Mouse (Mus musculus): Measurements from ENCODE around the gene Trpt1. TPM values are rescaled to one million over a fixed set of nuclear protein-coding genes. Genes with fewer than 3 reads are reported as not detected.

Gene Trpt1
- total and polyA plus RNA-seq, 2 experiments from 2014 or later = 19.8 to 28.1 TPM

DNA sequence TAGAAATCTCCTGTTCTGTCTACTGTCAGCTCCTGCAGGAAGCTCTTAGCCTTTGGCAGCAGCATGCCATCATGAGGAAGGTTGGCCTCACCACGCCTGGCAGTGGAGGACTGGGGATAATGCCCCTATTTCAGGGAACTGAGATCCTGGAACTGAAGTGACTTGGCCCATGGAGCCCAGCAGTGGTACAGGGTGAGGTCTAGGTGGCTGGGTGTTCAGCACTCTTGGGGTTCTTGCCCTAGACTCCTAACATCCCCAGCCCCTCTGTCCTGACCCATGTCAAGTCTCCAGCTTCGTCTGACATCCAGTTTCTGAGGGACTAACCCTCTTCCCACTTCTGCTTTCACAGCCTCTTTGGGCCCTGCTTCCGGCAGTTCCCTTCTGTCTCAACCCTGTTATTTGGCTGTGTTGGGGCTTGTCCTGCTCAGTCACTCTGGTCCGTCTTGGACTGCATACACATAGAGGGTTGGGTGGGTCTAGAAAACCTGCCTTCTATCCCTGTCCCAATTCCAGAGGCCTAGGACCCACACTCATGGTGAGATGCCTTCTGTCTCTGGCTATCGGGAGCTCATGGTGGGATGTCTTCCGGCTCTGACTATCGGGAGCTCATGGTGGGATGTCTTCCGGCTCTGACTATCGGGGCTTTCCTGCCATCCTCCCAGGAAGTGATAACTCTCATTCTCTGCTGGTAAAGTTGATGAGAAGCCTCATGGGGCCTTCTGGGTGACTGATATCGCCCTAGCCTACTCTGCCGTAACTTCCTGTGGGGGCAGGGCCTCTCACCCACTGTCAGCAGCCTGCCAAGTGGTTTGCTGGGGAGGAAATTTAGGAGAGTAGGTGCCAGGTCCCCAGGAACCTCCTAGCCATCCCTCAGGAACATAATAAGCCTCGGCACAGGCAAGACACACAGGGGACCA, 21.9 kb downstream of the Trpt1 start:
- ATAC-seq (ENCODE audit: low FRiP score) (no peak), DNase-seq (ENCODE audit: low spot score) (no peak)
- no peaks in the 10 kb centered on the region for H3K4me1 ChIP-seq (ENCODE audit: insufficient read depth, low read length)
- H3K4me3 ChIP-seq (ENCODE audit: low read depth, low read length) = no peak overlapping the region
- WGBS = 79% methylated on average over 12 of the region's 12 CpGs
- H3K27me3 ChIP-seq (ENCODE audit: insufficient read depth, low read length) = no peaks in the 10 kb centered on the region
- no peak for TF ChIP-seq CTCF (IDR thresholded peaks at IDR 0.05)
- H3K27ac ChIP-seq (ENCODE audit: low read depth, low read length) = no peak overlapping the region
- H3K4me2 ChIP-seq (ENCODE audit: low read depth, low read length, poor library complexity, severe bottlenecking) = no peak overlapping the region
- H3K36me3 ChIP-seq (ENCODE audit: insufficient read depth, low read length) = peaks cover 38% of the 10 kb centered on the region
- H3K9me3 ChIP-seq (ENCODE audit: low read length) = no peaks in the 10 kb centered on the region
- no peak overlapping the region for H3K9ac ChIP-seq (replicated peaks; ENCODE audit: low read length, poor library complexity, severe bottlenecking)

DNA sequence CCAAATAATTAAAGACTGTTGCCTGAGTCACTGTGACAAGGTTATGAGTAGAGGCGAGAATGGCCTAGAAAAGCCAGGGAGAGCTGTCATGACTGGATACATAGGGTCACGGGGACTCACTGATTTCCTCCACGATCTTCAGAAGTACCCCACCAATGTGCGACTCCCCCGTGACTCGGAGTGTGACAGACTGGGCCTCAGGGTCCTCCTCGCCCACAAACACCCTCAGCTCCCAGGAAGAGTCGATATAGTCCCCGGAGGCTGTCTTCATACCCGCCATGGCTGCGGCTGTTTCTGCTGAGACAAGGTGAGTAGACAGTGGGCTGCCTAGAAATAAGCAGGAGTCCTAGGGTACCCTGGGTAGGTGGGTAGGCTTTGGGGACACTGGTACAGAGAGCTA, 22.6 kb downstream of the Trpt1 start:
- TF ChIP-seq CTCF (IDR thresholded peaks at IDR 0.05) = no peak
- H3K4me2 ChIP-seq (ENCODE audit: low read depth, low read length, poor library complexity, severe bottlenecking) = no peak overlapping the region
- H3K4me3 ChIP-seq (ENCODE audit: low read depth, low read length) = no peak overlapping the region
- no peaks in the 10 kb centered on the region for H3K9me3 ChIP-seq (ENCODE audit: low read length)
- DNase-seq (ENCODE audit: low spot score) (no peak), ATAC-seq (ENCODE audit: low FRiP score) (no peak)
- peaks cover 45% of the 10 kb centered on the region for H3K36me3 ChIP-seq (ENCODE audit: insufficient read depth, low read length)
- H3K27ac ChIP-seq (ENCODE audit: low read depth, low read length) = no peak overlapping the region
- H3K9ac ChIP-seq (replicated peaks; ENCODE audit: low read length, poor library complexity, severe bottlenecking) = no peak overlapping the region
- H3K4me1 ChIP-seq (ENCODE audit: insufficient read depth, low read length) = no peaks in the 10 kb centered on the region
- H3K27me3 ChIP-seq (ENCODE audit: insufficient read depth, low read length) = no peaks in the 10 kb centered on the region
- 94% methylated on average over 11 of the region's 11 CpGs for WGBS

DNA sequence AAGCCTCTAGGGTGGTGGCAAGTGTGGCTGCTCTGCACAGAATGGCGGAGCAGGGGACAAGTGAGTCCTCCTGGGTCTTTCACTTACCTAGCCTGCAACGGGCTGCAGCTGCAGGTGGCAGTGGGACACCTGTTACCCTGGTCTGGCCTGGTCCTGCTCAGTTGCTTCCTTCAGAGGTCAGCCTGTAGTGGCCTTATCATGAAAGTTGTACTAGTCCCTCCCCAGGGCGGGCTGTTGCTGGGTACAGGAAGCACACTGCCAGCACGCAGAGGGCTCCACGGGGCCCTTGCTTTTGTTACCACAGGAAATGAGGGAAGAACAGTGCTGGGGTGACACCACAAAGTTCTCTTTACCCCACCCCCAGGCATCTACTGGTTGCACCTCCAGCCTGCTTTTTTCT, 23.3 kb downstream of the Trpt1 start, which contains the start of gene Fermt3:
TSS of gene Fermt3 (minus strand) at position 279 of the 400 bp plus-strand sequence.
- ATAC-seq (ENCODE audit: low FRiP score) (no peak), DNase-seq (ENCODE audit: low spot score) (no peak)
- H3K27me3 ChIP-seq (ENCODE audit: insufficient read depth, low read length) = no peaks in the 10 kb centered on the region
- H3K27ac ChIP-seq (ENCODE audit: low read depth, low read length) = 0 out of 2 replicates have a peak within 1 kb of the TSS, but pooled peaks have one; percentile 12
- no peaks in the 10 kb centered on the region for H3K9me3 ChIP-seq (ENCODE audit: low read length)
- no peak within 1 kb of the TSS for H3K4me2 ChIP-seq (ENCODE audit: low read depth, low read length, poor library complexity, severe bottlenecking)
- H3K4me3 ChIP-seq (ENCODE audit: low read depth, low read length) = no peak within 1 kb of the TSS
- TF ChIP-seq CTCF (IDR thresholded peaks at IDR 0.05) = no peak
- no peak within 1 kb of the TSS for H3K9ac ChIP-seq (replicated peaks; ENCODE audit: low read length, poor library complexity, severe bottlenecking)
- H3K36me3 ChIP-seq (ENCODE audit: insufficient read depth, low read length) = peaks cover 47% of the 10 kb centered on the region
- no peaks in the 10 kb centered on the region for H3K4me1 ChIP-seq (ENCODE audit: insufficient read depth, low read length)
- 91% methylated on average over 5 of the region's 5 CpGs for WGBS

DNA sequence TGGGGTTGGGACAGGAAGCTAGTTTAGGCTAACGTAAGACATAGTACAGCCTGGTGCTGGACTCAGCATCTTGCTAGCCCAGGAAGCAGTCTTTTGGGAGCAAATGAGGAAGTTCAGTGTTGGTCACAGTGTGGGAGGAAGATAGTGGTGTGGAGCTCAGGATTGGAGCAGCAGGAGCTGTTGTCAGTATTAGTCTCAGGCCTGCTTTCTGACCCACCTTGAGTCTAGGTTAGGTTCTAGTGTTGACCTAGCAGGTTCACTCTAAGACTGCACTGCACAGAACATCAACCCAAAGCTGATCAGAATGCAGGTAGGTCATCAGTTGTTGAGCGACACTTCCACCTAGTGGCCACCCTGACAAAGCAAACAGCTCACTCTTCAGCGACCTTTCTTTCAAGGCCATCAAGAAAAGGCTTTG, 24.3 kb downstream of the Trpt1 start:
- peak; percentile 82 for TF ChIP-seq CTCF (IDR thresholded peaks at IDR 0.05)
- DNase-seq (ENCODE audit: low spot score) (peak; percentile 71), ATAC-seq (ENCODE audit: low FRiP score) (peak; percentile 63; the same call in 1 of the 2 replicates)
- Histone ChIP-seq H3K4me2 (ENCODE audit: low read depth, low read length, poor library complexity, severe bottlenecking) (no peak overlapping the region), H3K9me3 (ENCODE audit: low read length) (no peaks in the 10 kb centered on the region), H3K36me3 (ENCODE audit: insufficient read depth, low read length) (peaks cover 55% of the 10 kb centered on the region), H3K4me3 (ENCODE audit: low read depth, low read length) (no peak overlapping the region), H3K27me3 (ENCODE audit: insufficient read depth, low read length) (no peaks in the 10 kb centered on the region), H3K4me1 (ENCODE audit: insufficient read depth, low read length) (no peaks in the 10 kb centered on the region), H3K27ac (ENCODE audit: low read depth, low read length) (no peak overlapping the region), H3K9ac (replicated peaks; ENCODE audit: low read length, poor library complexity, severe bottlenecking) (no peak overlapping the region)
- 44% methylated on average over 3 of the region's 3 CpGs for WGBS

DNA sequence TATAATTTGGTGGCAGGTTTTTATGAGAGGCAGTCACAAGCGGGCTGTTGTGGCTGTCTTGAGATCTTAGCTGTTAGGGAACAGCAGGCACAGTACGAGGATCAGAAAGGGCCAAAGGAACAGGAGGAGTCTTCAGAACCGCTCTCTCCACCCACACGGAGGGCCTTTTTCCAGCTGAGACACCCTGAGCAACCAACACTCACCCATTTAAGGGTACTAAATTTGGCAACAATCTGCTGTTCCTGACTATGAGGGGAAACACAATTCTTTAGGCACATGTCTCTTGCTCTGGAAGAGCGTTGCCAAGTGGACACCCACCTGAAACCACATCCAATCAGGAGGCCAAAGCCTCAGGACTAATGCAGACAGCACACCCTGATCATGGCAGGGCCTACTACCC, 33.6 kb downstream of the Trpt1 start:
- ATAC-seq (ENCODE audit: low FRiP score) = no peak
- TF ChIP-seq CTCF (IDR thresholded peaks at IDR 0.05) = no peak
- no peak overlapping the region for H3K4me2 ChIP-seq (ENCODE audit: low read depth, low read length, poor library complexity, severe bottlenecking)
- H3K9ac ChIP-seq (replicated peaks; ENCODE audit: low read length, poor library complexity, severe bottlenecking) = no peak overlapping the region
- H3K36me3 ChIP-seq (ENCODE audit: insufficient read depth, low read length) = peaks cover 64% of the 10 kb centered on the region
- no peak overlapping the region for H3K4me3 ChIP-seq (ENCODE audit: low read depth, low read length)
- no peak for DNase-seq (ENCODE audit: low spot score)
- no peak overlapping the region for H3K27ac ChIP-seq (ENCODE audit: low read depth, low read length)
- H3K4me1 ChIP-seq (ENCODE audit: insufficient read depth, low read length) = no peaks in the 10 kb centered on the region
- no peaks in the 10 kb centered on the region for H3K9me3 ChIP-seq (ENCODE audit: low read length)
- H3K27me3 ChIP-seq (ENCODE audit: insufficient read depth, low read length) = no peaks in the 10 kb centered on the region
- WGBS = 93% methylated on average over 5 of the region's 5 CpGs

DNA sequence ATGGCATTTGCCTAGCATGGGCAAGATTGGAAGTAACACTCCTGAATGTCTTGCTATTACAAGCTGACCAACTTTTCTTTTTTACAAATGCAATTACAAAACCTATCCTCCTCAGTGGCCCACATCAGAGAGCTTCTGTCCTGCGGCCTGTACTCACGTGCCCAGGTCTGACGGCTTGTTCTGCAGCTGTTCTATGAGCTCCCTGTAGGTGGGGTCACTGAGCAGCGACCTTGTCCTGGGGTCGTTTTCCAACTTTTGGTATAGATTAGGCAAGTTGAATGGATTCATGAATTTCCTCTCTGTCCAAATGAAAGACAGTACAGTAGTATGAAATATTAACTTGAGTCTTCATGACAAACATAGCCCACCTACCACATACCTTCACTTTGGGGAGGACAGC, 38.1 kb downstream of the Trpt1 start:
- ATAC-seq (ENCODE audit: low FRiP score) (no peak), DNase-seq (ENCODE audit: low spot score) (no peak)
- Histone ChIP-seq H3K4me3 (ENCODE audit: low read depth, low read length) (no peak overlapping the region), H3K27me3 (ENCODE audit: insufficient read depth, low read length) (no peaks in the 10 kb centered on the region), H3K9me3 (ENCODE audit: low read length) (no peaks in the 10 kb centered on the region), H3K4me2 (ENCODE audit: low read depth, low read length, poor library complexity, severe bottlenecking) (no peak overlapping the region), H3K36me3 (ENCODE audit: insufficient read depth, low read length) (peaks cover 30% of the 10 kb centered on the region), H3K9ac (replicated peaks; ENCODE audit: low read length, poor library complexity, severe bottlenecking) (no peak overlapping the region), H3K27ac (ENCODE audit: low read depth, low read length) (no peak overlapping the region), H3K4me1 (ENCODE audit: insufficient read depth, low read length) (peaks cover 3% of the 10 kb centered on the region; the same call in 1 of the 2 replicates)
- TF ChIP-seq CTCF (IDR thresholded peaks at IDR 0.05) = no peak
- 93% methylated on average over 5 of the region's 5 CpGs for WGBS

Data from midbrain, postnatal 0 days (tissue).